Mouse (Mus musculus) spleen, postnatal 10 days (tissue): ENCODE data around the gene Wdfy3.
"Not testable (repeated sequence)": the region's sequence is repeated elsewhere in the genome, so short reads cannot be mapped to it uniquely, and the experiment has no call there.

Experiments used
- DNase-seq, 2 experiments: peaks; one replicate each; pipeline ENCODE4 v3.0.0; 2021 to 2022; ENCODE audit warnings: low spot score in 2 of 2

Gene Wdfy3

DNA sequence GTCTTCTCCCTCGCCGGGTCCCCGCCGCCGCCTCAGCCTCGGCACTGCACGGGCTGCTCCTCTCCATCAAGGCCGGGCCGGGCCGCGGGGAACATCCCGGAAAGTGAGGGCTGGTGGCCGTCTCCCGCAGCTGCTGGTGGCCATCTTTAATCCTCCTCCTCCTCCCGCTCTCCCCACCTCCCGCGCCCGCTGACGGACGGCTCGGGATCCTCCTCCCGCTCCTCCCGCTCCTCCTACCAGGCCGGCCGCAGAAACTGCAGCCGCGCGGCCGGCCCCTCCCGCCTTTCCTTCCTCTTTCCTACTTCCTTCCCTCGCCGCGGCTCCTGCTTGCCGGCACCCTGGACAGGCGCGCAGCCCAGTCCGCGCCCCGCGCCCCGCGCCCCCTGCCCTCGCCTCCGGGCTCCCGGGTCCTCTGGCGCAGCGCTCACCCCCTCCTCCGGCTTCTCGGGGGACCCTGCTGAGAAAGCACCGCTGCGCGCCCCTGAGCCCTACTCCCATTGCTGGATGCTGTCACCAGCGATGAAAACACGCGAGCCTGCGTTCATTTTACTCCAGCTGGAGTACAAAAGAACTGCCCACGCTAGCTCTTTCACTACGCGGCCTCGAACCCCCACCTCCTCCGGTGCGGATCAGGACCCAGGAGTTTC lies at the start of gene Wdfy3:
Wdfy3 (minus strand) TSS at position 155 of the 647 bp plus-strand sequence.
- peak; percentile 55 to 71 for DNase-seq

DNA sequence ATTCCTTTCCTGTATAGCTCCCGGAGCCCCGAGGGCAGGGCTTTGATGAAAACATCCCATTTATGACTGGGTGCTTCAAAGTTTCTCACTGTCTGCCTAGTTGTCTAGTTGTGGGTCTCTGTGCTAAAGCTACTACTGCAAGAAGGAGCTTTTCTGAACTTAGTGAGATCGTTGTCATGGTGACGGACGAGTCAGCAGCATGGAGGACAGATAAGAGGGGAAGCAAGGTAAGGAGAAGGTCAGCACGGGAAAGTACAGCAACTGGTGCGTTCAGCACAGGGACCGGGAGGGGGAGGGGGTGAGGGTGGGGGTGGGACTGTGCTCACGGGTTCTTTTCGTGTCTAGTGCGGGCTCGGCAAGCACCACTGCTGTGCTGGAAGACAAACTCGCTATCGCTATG lies 43.3 kb upstream of the Wdfy3 start:
- no peak for DNase-seq

DNA sequence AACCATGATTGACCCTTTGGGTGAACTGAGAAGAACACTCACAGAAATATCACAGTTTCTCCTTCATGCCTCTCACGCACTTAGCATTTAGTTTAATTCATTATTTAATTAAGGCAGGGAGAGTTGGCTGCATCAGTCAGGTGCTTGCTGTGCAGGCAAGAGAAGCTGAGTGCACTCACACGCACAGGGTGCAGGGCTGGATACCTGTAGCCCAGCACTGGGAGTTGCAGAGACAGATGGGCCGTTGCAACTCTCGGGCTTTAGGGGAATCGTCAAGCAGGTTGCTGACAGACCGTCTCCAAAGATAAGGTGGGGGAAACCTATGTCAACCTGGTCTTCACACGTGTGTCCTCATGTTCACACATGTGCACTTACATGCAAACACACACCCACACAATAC lies 42.3 kb upstream of the Wdfy3 start:
- no peak for DNase-seq

DNA sequence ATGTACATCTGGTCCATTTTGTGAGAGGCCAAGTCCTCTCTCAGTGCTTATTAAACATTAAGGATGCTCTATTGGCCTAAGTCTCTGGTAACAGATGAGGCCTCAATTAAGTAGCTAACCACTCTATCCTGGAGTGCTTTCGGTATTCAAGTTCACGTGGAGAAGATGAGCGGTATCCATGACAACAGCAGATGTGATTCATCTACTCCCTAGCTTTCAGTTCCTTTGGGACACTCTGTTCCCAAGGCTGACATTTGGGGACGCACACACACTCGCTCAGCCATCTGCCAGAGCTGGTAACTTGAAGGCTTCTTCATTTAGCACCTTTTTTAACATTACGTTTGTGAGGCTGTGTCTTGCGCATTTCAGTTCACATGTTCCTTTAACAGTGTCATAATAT lies 40.3 kb upstream of the Wdfy3 start:
- DNase-seq, result no peak

DNA sequence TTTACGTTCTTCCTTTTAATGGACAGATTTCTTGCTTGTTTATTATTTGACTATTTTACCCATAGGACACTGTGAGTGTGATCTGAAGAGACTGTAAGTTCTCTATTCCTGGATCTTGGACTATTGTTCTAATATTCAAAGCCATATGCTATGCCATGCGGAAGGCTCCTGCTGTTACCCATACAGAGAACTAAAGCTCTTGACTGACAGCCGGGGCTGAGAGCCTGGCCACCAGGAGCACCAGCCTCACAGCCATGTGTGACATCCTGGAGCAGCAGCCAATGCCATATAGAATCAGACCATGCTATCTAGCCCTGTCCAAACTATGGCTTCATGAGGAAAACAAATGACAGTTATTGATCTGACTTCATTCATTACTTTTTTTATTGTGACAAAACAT lies 36.2 kb upstream of the Wdfy3 start:
- DNase-seq, result no peak

GRCm38 (mm10) chr5:102101815-102102214 lies 32.1 kb upstream of the Wdfy3 start:
- not testable (repeated sequence) for DNase-seq

DNA sequence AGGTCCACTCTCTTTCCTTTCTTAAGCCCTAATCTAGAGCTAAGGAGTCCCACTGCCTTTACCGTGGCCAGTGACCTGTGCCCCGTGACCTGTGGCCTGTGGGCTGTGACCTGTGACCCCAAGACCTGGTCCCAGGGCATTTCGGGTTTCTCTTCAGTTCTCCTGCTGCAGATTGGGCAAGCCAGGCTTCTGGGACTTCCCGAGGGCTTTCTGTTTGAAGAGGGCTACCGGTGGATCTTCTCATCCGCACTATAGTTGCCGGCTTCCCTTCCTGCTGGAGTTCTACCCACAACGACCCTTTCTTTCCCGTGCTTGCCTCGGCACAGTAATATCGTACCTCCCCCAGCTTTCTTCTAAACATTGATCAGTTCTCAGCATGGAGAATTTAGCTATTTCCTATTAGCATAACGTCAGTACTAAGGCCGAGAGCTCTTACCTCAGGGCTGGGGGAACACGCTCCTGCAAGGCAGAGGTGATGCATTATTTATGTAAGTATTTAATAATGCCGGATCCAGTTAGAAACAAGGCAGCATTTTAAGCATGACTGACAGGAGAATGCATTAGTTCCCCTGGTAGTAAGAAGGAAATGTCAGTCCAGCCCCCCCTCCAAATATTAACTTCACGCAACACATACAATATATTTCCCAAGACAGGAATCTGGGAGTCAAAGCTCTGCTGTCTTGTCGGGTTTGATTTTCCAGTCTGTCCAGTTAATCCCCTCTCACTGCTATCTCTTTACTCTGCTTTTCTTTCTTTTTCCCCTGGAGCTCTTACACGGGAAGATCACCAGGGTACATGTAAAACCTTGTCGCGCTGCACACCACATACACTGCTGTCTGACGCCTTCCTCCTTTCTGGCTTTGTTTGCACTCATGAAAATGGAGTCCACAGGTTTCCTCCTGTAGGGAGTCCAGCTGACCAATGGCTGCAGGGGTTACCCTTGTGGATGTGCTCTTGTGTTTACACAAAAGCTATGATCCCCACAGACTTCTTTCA lies 30.8 kb upstream of the Wdfy3 start:
- no peak for DNase-seq

- no peak for DNase-seq
Measured at GRCm38 (mm10) chr5:102095576-102095975, 25.9 kb upstream of the Wdfy3 start.

GRCm38 (mm10) chr5:102090686-102091085 lies 21.0 kb upstream of the Wdfy3 start:
- no peak for DNase-seq

- DNase-seq, result no peak
Measured at GRCm38 (mm10) chr5:102084737-102085705, 15.3 kb upstream of the Wdfy3 start.

DNA sequence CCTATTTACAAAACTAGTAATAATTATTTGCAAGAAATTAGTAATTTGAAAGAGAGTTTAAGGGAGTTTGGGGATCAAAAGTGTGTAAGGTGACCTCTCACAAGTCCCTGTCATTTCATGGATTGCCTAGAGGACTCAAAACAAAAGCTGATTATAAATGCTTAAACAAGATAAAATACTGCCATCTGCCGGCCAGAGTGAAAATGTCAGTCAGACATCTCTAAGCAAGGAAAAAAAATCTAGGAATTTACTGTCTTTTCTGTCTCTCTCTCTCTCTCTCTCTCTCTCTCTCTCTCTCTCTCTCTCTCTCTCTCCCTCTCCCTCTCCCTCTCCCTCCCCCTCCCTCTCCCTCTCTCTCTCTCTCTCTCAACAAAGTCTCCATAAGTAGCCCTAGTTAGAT lies 4.4 kb upstream of the Wdfy3 start:
- DNase-seq, result peak; percentile 18 to 68

- no peak for DNase-seq
Measured at GRCm38 (mm10) chr5:102072057-102072456, 2.3 kb upstream of the Wdfy3 start.

DNA sequence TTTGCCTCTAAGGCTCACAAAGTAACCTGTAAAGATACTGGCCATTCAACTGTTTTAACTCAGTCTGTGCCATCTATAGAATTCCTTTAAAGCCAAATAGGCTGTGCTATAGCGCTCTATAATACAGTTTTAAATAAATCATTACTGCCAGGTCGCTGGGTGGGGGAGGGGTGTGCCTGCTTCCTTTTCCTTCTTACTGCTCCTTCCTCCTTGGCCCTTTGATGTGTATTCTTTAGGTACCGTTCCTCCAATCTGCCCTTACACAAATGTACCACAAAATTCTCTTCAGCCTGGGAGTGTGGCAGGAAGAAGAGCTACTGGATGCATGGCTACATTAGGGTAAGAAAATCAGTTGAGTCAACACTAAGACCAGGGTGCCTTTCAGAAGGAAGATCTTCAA lies 1.5 kb upstream of the Wdfy3 start:
- DNase-seq, result no peak

GRCm38 (mm10) chr5:102070788-102071187 lies 1.1 kb upstream of the Wdfy3 start:
- peak in 1 of 2 experiments; percentile 11 for DNase-seq

DNA sequence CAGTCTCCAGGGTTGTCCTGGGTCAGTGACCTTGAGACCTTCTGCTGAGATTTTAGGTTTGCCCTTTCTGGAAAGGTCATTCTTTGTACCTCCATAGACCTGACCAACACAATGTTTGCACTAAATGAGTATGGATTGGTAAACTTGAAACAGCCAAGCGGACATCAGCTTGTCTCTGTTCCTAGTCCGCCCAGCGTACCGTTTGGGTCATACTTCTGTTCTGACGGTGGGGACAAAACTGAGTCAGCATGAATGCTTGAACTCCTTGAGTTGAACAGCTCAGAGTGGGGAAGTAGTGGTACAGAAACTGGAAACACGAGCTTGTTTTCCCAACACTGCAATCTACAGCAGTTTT lies 670 bp upstream of the Wdfy3 start:
- DNase-seq, result no peak

GRCm38 (mm10) chr5:102069051-102069766 lies 512 bp downstream of the Wdfy3 start:
- peak; percentile 14 to 46 for DNase-seq

- no peak for DNase-seq
Measured at GRCm38 (mm10) chr5:102066458-102066857, 3.3 kb downstream of the Wdfy3 start.

GRCm38 (mm10) chr5:102063013-102063752 lies 6.5 kb downstream of the Wdfy3 start:
- no peak for DNase-seq

DNA sequence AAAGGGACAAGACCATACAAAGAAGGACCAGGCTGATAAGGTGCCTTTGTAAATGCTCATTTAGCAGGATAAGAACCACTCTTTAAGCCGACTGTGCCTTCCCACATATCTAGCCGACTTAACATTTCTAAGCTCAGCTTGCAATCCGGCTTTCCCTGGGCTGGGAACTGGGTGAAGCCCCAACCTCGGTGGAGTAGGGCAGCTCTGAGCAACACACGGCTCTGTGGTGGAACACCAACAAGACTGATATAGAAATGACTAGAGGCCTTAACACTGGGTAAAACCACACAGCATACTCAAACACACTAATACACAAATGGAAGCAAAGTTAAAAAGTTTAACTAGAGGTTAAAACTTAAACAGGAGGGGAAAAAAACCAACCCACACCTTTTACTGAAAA lies 7.9 kb downstream of the Wdfy3 start:
- DNase-seq, result no peak

DNA sequence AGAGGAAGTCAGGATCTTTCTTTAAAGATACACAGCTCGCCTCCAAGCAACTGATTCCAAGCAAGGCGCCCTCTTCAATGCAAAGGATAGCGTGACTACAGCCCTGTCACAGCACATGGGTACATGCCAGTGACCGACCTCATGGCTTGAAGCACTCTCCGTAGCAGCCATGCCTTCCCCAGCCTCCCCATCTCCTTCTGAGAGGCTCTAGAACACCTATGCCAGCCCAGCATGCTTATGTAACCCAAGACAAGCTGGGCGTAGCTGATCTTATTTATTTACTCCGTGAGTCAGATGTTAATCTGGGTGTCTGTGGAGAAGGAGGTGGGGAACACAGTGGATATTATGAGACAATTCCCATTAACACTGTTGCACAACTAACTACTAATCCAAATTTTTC lies 13.8 kb downstream of the Wdfy3 start:
- no peak for DNase-seq
